Mouse (Mus musculus) MEL (cell line): ENCODE measurements around the gene Clk2. TPM values are rescaled to one million over a fixed set of nuclear protein-coding genes. Genes with fewer than 3 reads are reported as not detected.

Experiments used
- DNase-seq: peaks from one replicate; pipeline ENCODE4 v3.0.0; 2011; ENCODE audit warnings: low read depth, low spot score
- H3K27ac ChIP-seq: 2 replicates; pipeline ENCODE4 v1.5.1; 2012; ENCODE audit warnings: low read depth, mild to moderate bottlenecking, control low read depth, low read length, moderate library complexity; ENCODE audit not compliant: control insufficient read depth
- H3K27me3 ChIP-seq, 2 experiments: fragments of 150-350 bp in 1 of 2; sonication (generic) in 1 of 2; 2 replicates each; pipeline ENCODE4 v1.6.1; 2012; ENCODE audit warnings: low read length in 2 of 2, mild to moderate bottlenecking in 2 of 2, improper control_type of control experiment in 1 of 2, moderate library complexity in 1 of 2; ENCODE audit not compliant: insufficient read depth in 2 of 2, control insufficient read depth in 1 of 2
- H3K36me3 ChIP-seq, 2 experiments: 2 replicates each; pipeline ENCODE4 v1.6.1; 2012 to 2014; ENCODE audit warnings: low read length in 2 of 2, improper control_type of control experiment in 1 of 2, inconsistent platforms in 1 of 2, mild to moderate bottlenecking in 1 of 2; ENCODE audit not compliant: insufficient read depth in 2 of 2, control insufficient read depth in 1 of 2
- H3K4me1 ChIP-seq, 2 experiments: fragments of 150-350 bp in 1 of 2; sonication (generic) in 1 of 2; 2 replicates each; pipeline ENCODE4 v1.6.1; 2012; ENCODE audit warnings: low read length in 2 of 2, improper control_type of control experiment in 1 of 2, mild to moderate bottlenecking in 1 of 2; ENCODE audit not compliant: insufficient read depth in 2 of 2, control insufficient read depth in 1 of 2
- H3K4me3 ChIP-seq, 2 experiments: fragments of 150-350 bp in 1 of 2; sonication (generic) in 1 of 2; 2 replicates each; pipeline ENCODE4 v1.5.1; 2012; ENCODE audit warnings: low read depth in 2 of 2, low read length in 2 of 2, mild to moderate bottlenecking in 2 of 2, moderate library complexity in 2 of 2, control low read depth in 1 of 2, improper control_type of control experiment in 1 of 2; ENCODE audit not compliant: control insufficient read depth in 1 of 2, insufficient read depth in 1 of 2
- H3K79me2 ChIP-seq: 2 replicates; pipeline ENCODE4 v1.6.1; 2012; ENCODE audit warnings: mild to moderate bottlenecking, low read length, moderate library complexity; ENCODE audit not compliant: control insufficient read depth, poor library complexity, insufficient read depth
- H3K9ac ChIP-seq: 2 replicates; pipeline ENCODE4 v1.6.1; 2012; ENCODE audit warnings: low read depth, mild to moderate bottlenecking, control low read depth, low read length, moderate library complexity; ENCODE audit not compliant: control insufficient read depth, poor library complexity, severe bottlenecking
- H3K9me3 ChIP-seq: fragments of 150-350 bp; sonication (generic); replicated peaks from 2 replicates; pipeline ENCODE4 v1.6.1; 2012; ENCODE audit warnings: mild to moderate bottlenecking, low read length, improper control_type of control experiment, moderate library complexity; ENCODE audit not compliant: insufficient read depth
- CHD1 ChIP-seq: IDR thresholded peaks from 2 replicates; pipeline ENCODE4 v1.6.1; 2012; ENCODE audit warnings: low read depth, mild to moderate bottlenecking, inconsistent platforms, low read length, improper control_type of control experiment
- CHD2 ChIP-seq: IDR thresholded peaks from 2 replicates; pipeline ENCODE4 v1.6.1; 2011; ENCODE audit warnings: low read length, improper control_type of control experiment
- ELF1 ChIP-seq: IDR thresholded peaks from 2 replicates; pipeline ENCODE4 v1.6.1; 2014; ENCODE audit warnings: low read depth, mild to moderate bottlenecking, inconsistent platforms, low read length, improper control_type of control experiment, moderate library complexity
- KAT2A ChIP-seq: conservative IDR thresholded peaks from 2 replicates; pipeline ENCODE4 v1.6.1; 2012; ENCODE audit warnings: low read depth, low read length, improper control_type of control experiment, inconsistent platforms
- MAFK ChIP-seq: IDR thresholded peaks from 2 replicates; pipeline ENCODE4 v1.6.1; 2011; ENCODE audit warnings: low read depth, mild to moderate bottlenecking, low read length, improper control_type of control experiment, borderline replicate concordance
- MEF2A ChIP-seq: IDR thresholded peaks from 2 replicates; pipeline ENCODE4 v1.6.1; 2014; ENCODE audit warnings: low read depth, mild to moderate bottlenecking, inconsistent platforms, low read length, improper control_type of control experiment; ENCODE audit not compliant: poor library complexity, insufficient replicate concordance, severe bottlenecking; ENCODE audit errors: extremely low read depth
- MXI1 ChIP-seq: IDR thresholded peaks from 2 replicates; pipeline ENCODE4 v1.6.1; 2011; ENCODE audit warnings: mild to moderate bottlenecking, low read depth, low read length, improper control_type of control experiment
- POLR2AphosphoS2 ChIP-seq: IDR thresholded peaks from 2 replicates; pipeline ENCODE4 v1.6.1; 2011; ENCODE audit warnings: low read length, improper control_type of control experiment
- RCOR1 ChIP-seq: IDR thresholded peaks from 2 replicates; pipeline ENCODE4 v1.6.1; 2012; ENCODE audit warnings: low read depth, mild to moderate bottlenecking, inconsistent platforms, low read length, improper control_type of control experiment
- SIN3A ChIP-seq: IDR thresholded peaks from 2 replicates; pipeline ENCODE4 v1.6.1; 2012; ENCODE audit warnings: low read length, improper control_type of control experiment, inconsistent platforms
- TAL1 ChIP-seq: IDR thresholded peaks from 2 replicates; pipeline ENCODE4 v1.6.1; 2012; ENCODE audit warnings: mild to moderate bottlenecking, inconsistent platforms, low read length, moderate library complexity, mixed read lengths
- TCF12 ChIP-seq: IDR thresholded peaks from 2 replicates; pipeline ENCODE4 v1.6.1; 2014; ENCODE audit warnings: low read depth, mild to moderate bottlenecking, inconsistent platforms, low read length, improper control_type of control experiment, moderate library complexity
- USF1 ChIP-seq: IDR thresholded peaks from 2 replicates; pipeline ENCODE4 v1.6.1; 2014; ENCODE audit warnings: low read depth, mild to moderate bottlenecking, inconsistent platforms, low read length, improper control_type of control experiment, moderate library complexity
- USF2 ChIP-seq, 2 experiments: IDR thresholded peaks; 2 replicates each; pipeline ENCODE4 v1.6.1; 2011 to 2012; ENCODE audit warnings: improper control_type of control experiment in 2 of 2, low read length in 2 of 2, borderline replicate concordance in 1 of 2, inconsistent platforms in 1 of 2, low read depth in 1 of 2, mild to moderate bottlenecking in 1 of 2; ENCODE audit not compliant: insufficient read depth in 1 of 2
- ZKSCAN1 ChIP-seq: IDR thresholded peaks from 2 replicates; pipeline ENCODE4 v1.6.1; 2012; ENCODE audit warnings: low read depth, mild to moderate bottlenecking, inconsistent platforms, low read length, improper control_type of control experiment, moderate library complexity
- polyA plus RNA-seq, 2 experiments: library from polyadenylated mRNA; stranded (reverse) in 1 of 2; unstranded in 1 of 2; fragments of >175 nt in 1 of 2; fragments of >200 nt in 1 of 2; gene quantifications; 2 replicates each; pipeline versions ENCODE4 v1.2.1 to v1.2.4; 2012; ENCODE audit warnings: low replicate concordance in 2 of 2, low read depth in 1 of 2; ENCODE audit not compliant: insufficient read length in 2 of 2, insufficient read depth in 1 of 2, missing spikeins in 1 of 2
- total RNA-seq: library from RNA; depleted of rRNA; stranded (reverse); fragments of 300-350 nt; gene quantifications from 2 replicates; pipeline ENCODE4 v1.2.3, GENCODE M21; 2012

The Clk2 gene
- total and polyA plus RNA-seq, 3 experiments = 28.2 to 138 (median 83.6) TPM

DNA sequence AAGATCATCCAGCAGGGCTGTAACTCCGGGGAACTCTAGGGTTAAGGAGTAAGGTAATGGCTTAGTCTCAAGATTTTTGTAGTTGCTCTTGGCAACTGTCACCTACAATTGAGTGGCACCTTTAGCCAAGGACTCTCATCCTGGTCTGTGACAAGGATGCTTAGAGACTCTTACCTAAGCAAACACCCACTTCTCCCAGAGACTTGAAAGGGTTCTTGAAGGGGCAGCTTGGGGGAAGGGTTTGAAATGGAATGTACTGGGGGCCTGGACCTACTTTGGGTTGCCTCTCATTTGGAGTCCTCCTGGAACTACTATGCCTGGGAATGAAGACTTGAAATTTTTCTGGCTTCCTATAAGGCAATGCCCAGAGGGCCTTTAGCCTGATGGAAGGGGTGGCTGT is 53.7 kb downstream of the Clk2 start:
- Histone ChIP-seq H3K27ac (no peak overlapping the region), H3K9me3 (no peaks in the 10 kb centered on the region), H3K9ac (no peak overlapping the region), H3K4me1 (peaks cover 2 to 8% of the 10 kb centered on the region in 2 experiments; a peak in 2 of 4 replicates), H3K36me3 (peaks cover 0 to 5% of the 10 kb centered on the region in 2 experiments; a peak in 1 of 4 replicates), H3K4me3 (no peak overlapping the region), H3K27me3 (no peaks in the 10 kb centered on the region), H3K79me2 (peaks cover 4% of the 10 kb centered on the region)
- TF ChIP-seq MAFK (no peak), ZKSCAN1 (no peak), MXI1 (no peak)
- no peak for DNase-seq

DNA sequence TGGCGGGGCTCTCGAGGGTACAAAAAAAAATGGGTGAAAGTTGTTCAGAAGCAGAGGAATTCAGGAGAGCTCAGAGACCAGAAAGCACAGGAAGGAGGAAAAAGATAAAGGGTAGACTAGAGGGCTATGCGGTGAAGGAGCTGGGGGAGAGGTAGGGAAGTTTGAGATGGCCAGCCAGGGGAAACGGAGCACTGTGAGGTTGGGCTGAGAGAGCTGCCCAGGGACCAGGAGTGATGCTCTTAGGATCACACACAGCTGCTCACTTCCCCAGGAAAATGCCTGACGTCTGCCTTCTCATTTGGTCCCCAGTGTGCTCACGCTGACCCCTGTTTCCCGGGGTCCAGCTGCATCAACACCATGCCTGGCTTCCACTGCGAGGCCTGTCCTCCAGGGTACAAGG is 55.0 kb downstream of the Clk2 start:
- Histone ChIP-seq H3K4me1 (peaks cover 2 to 8% of the 10 kb centered on the region in 2 experiments; a peak in 2 of 4 replicates), H3K9ac (no peak overlapping the region), H3K36me3 (peaks cover 0 to 5% of the 10 kb centered on the region in 2 experiments; a peak in 1 of 4 replicates), H3K79me2 (no peaks in the 10 kb centered on the region), H3K27ac (no peak overlapping the region), H3K9me3 (no peaks in the 10 kb centered on the region), H3K27me3 (no peaks in the 10 kb centered on the region), H3K4me3 (no peak overlapping the region)
- DNase-seq = no peak
- TF ChIP-seq MEF2A (no peak), POLR2AphosphoS2 (no peak)

- H3K9ac ChIP-seq = no peak overlapping the region
- H3K27ac ChIP-seq = no peak overlapping the region
- TF ChIP-seq USF2 (IDR thresholded peaks at IDR 0.05; ENCODE audit: borderline replicate concordance in 1 of 2, insufficient read depth in 1 of 2, low read depth in 1 of 2, low read length in 2 of 2) (no peak), TAL1 (no peak), SIN3A (no peak), CHD1 (no peak), USF1 (no peak), TCF12 (no peak), RCOR1 (no peak), KAT2A (no peak), ELF1 (no peak), CHD2 (no peak)
- no peak overlapping the region for H3K4me3 ChIP-seq
- H3K4me1 ChIP-seq = no peaks in the 10 kb centered on the region
- H3K79me2 ChIP-seq = no peaks in the 10 kb centered on the region
- no peak for DNase-seq
- H3K27me3 ChIP-seq = no peaks in the 10 kb centered on the region
- no peaks in the 10 kb centered on the region for H3K9me3 ChIP-seq
- H3K36me3 ChIP-seq = no peaks in the 10 kb centered on the region
Observed at GRCm38 (mm10) chr3:89221167-89221566, 56.6 kb downstream of the Clk2 start.
